Mouse (Mus musculus) embryonic stem cell, embryonic (primary cell): Measurements from ENCODE around the gene Olfr98.
"Not testable (repeated sequence)": the region's sequence is repeated elsewhere in the genome, so short reads cannot be mapped to it uniquely, and the experiment has no call there.

Experiments used
- CTCF ChIA-PET, 4 experiments: fragments of 300-600 bp in 2 of 4; fragments of 350-600 bp in 2 of 4; sonication (Branson Sonifier 250); formaldehyde crosslinking; loops; one replicate each; lab custom pipeline; 2022; ENCODE audit warnings: inconsistent platforms in 2 of 4; lab: Charles Lee
- POLR2A ChIA-PET, 4 experiments: fragments of 300-600 bp in 2 of 4; fragments of 350-600 bp in 2 of 4; sonication (Branson Sonifier 250); formaldehyde crosslinking; loops; one replicate each; lab custom pipeline; 2022; ENCODE audit warnings: antibody characterized with exemption in 4 of 4, inconsistent platforms in 1 of 4; lab: Charles Lee

Olfr98 gene

GRCm38 (mm10) chr17:37263626-37264025 is at the start of gene Olfr98:
Gene Olfr98, minus strand, starts transcription at chr17:37263749.
- CTCF ChIA-PET, result no interaction called here
- POLR2A ChIA-PET, result no interaction called here

DNA sequence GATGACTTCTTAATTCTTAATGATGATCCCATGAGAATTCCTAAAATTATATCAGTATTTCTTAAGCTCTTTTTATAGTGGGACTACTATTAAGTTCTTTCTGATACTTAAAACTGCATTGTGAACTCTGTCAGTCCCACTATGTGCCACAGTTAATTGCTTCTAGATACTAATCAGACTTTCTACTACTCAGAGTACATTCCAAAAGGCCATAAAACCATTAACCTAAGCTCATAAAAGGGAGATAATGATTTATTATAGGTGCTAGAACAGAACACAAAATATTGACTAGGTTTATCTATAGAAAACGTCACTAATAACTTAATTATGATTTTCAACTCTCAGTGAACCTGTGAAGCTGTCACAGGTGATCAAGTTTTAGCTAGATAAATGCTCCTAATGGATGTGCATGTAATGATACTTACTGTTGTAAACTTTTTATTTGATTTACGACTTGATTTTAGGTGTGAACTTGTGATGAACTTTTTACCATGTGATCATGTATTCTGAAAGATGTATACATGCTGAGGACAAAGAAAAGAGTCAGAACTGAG is 46.7 kb upstream of the Olfr98 start:
- POLR2A ChIA-PET, result no interaction called here
- CTCF ChIA-PET, result interaction anchor here (0.6 to 1.0 kb wide), 4 partner anchors 11 to 631 kb away, joined by 3 to 6 read pairs (median 4); no protein-coding TSS in a partner anchor

- POLR2A ChIA-PET, result interaction anchor here in 1 of 4 experiments (0.6 kb wide), 1 partner anchor 22 kb away, joined by 3 read pairs; no protein-coding TSS in a partner anchor
Observed at GRCm38 (mm10) chr17:37308483-37308882, 44.9 kb upstream of the Olfr98 start.

GRCm38 (mm10) chr17:37304213-37304612 is 40.7 kb upstream of the Olfr98 start, which contains the start of gene Olfr101:
Gene Olfr101, minus strand, starts transcription at chr17:37304313.
- CTCF ChIA-PET, result no interaction called here
- POLR2A ChIA-PET, result no interaction called here

More at GRCm38 (mm10) chr17:37308483-37308882, 44.9 kb upstream of the Olfr98 start:
- CTCF ChIA-PET, result no interaction called here

GRCm38 (mm10) chr17:37283360-37283759 is 19.8 kb upstream of the Olfr98 start, which contains the start of gene Olfr99:
Gene Olfr99, minus strand, starts transcription at chr17:37283460.
- CTCF ChIA-PET, result no interaction called here

GRCm38 (mm10) chr17:37280331-37280730 is 16.8 kb upstream of the Olfr98 start:
- CTCF ChIA-PET, result no interaction called here

More at GRCm38 (mm10) chr17:37283360-37283759, 19.8 kb upstream of the Olfr98 start, which contains the start of gene Olfr99:
- POLR2A ChIA-PET, result no interaction called here

GRCm38 (mm10) chr17:37276573-37276972 is 13.0 kb upstream of the Olfr98 start:
- ChIA-PET CTCF (no interaction called here), POLR2A (no interaction called here)

More at GRCm38 (mm10) chr17:37280331-37280730, 16.8 kb upstream of the Olfr98 start:
- POLR2A ChIA-PET, result no interaction called here

DNA sequence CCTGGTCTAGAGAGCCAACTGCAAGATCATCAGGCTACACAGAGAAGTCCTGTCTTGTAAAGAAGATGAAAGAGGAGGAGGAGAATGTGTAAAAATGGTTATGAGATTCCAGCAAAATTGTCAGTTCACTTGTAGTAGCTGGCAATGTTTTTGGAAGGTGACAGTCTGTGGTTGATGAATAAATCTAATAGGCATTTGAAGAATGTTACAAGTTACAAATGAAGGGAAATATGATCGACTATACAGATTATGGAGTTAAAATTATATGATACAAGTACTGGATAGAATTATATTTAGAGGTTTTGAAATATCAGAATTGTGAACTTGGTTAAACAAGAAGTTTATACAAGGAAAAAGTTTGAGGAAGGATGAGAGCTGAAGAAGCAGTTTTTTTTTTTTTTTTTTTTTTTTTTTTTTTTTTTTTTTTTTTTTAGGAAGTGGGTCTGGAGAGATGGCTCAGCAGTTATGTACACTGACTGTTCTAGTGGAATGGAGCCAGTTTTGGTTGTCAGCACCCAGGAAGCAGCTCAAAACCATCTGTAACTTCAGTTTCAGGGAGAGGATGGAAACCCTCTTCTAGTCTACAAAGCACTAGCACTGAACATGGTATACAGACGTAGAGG is 12.2 kb upstream of the Olfr98 start:
- POLR2A ChIA-PET, result no interaction called here

GRCm38 (mm10) chr17:37270702-37271092 is 7.1 kb upstream of the Olfr98 start:
- ChIA-PET POLR2A (no interaction called here), CTCF (interaction anchor here in 1 of 4 experiments (0.6 kb wide), 1 partner anchor 187 kb away, joined by 3 read pairs; no protein-coding TSS in a partner anchor)

More for the DNA sequence above, 12.2 kb upstream of the Olfr98 start:
- CTCF ChIA-PET, result no interaction called here

DNA sequence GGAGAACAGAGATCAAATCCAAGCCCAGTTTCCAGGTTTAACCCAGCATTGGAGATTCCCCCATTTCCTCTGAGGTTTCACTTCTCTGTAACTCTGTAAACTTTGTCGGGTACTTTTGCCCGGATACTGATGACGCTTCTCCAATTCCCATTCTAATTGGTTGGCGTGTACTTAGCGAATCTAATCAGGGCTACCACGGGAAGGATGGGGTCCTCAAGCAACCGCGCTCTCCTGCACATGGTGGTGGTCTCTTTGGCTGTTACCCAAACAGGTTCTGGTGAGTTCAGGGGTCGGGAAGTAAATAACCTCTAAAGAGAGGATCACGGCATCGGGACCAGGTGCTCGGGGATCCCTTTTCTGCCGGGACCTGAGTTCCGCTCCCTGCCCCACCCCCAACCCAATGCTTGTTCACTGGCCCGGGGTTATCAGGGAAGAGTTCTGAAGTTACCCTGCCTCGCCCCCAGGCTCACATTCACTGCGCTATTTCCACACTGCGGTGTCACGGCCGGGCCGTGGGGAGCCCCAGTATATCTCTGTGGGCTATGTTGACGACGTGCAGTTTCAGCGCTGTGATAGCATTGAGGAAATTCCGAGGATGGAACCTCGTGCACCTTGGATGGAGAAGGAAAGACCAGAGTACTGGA is 6.6 kb upstream of the Olfr98 start, which contains the start of gene H2-M3:
Gene H2-M3, plus strand, starts transcription at position 163 of the 644 bp plus-strand sequence.
- ChIA-PET POLR2A (no interaction called here), CTCF (interaction anchor here in 1 of 4 experiments (0.6 kb wide), 1 partner anchor 187 kb away, joined by 3 read pairs; no protein-coding TSS in a partner anchor)

- ChIA-PET POLR2A (no interaction called here), CTCF (no interaction called here)
Observed at GRCm38 (mm10) chr17:37250544-37250943, 13.0 kb downstream of the Olfr98 start.

DNA sequence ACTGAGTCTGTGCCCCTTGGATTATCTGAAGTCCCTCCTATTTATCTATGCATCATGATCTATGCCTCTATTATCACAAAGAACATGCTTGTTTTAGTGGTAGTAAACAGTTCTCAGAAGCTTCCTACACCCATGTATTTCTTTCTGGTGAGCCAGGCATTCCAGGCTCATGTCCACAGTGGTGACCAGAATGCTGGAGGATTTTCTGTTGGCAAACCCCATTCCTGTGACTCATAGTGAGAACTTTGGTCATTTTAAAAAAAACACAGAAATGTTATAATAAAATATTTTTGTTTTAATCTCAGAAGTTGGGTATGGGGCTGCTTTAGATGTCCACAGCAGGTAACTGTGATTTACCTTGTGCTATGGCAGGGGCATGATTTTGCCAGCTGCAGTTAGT is 14.1 kb downstream of the Olfr98 start:
- CTCF ChIA-PET, result no interaction called here

DNA sequence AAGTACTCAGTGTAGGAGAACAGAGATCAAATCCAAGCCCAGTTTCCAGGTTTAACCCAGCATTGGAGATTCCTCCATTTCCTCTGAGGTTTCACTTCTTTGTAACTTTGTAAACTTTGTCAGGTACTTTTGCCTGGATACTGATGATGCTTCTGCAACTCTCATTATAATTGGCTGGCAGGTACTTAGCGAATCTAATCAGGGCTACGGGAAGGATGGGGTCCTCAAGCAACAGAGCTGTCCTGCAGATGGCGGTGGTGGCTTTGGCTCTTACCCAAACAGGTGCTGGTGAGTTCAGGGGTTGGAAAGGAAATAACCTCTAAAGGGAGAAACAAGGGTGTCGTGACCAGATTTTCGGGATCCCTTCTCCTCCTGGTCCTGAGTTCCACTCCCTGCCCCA is 16.8 kb downstream of the Olfr98 start:
- ChIA-PET POLR2A (no interaction called here), CTCF (interaction anchor here in 2 of 4 experiments (0.6 to 1.1 kb wide), 2 partner anchors 163 to 333 kb away, joined by 3 to 6 read pairs; no protein-coding TSS in a partner anchor)

More for the DNA sequence above, 14.1 kb downstream of the Olfr98 start:
- POLR2A ChIA-PET, result no interaction called here

DNA sequence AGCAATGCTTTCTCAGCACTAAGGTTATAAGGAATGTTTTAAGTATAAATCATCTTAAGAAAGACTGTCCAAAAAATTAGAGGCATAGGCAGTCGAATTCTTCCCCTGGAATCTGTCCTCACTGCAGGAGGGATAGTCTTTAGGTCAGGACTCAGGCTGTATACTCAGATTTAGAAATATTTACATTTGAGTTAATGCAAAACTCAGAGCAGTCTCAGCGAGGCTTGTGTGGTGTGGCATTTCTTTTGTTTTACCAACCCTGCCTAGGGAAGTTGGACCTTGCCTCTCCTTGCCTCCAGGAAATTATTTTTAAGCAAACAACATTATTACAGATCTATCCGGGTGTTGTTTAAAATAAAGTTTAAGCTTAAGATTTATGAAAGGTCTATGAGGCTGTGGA is 21.4 kb downstream of the Olfr98 start:
- ChIA-PET POLR2A (interaction anchor here in 2 of 4 experiments (0.6 to 1.6 kb wide), 5 partner anchors 18 to 777 kb away, joined by 3 to 5 read pairs (median 3); no protein-coding TSS in a partner anchor), CTCF (interaction anchor here in 3 of 4 experiments (0.6 to 0.9 kb wide), 3 partner anchors 232 to 891 kb away, joined by 3 to 13 read pairs (median 3); no protein-coding TSS in a partner anchor)

- POLR2A ChIA-PET, CTCF ChIA-PET: not testable (repeated sequence)
Observed at GRCm38 (mm10) chr17:37237230-37237629, 26.3 kb downstream of the Olfr98 start, which contains the start of gene Olfr97. Gene Olfr97, minus strand, starts transcription at chr17:37237330.

GRCm38 (mm10) chr17:37221879-37222278 is 41.7 kb downstream of the Olfr98 start:
- POLR2A ChIA-PET, result no interaction called here

DNA sequence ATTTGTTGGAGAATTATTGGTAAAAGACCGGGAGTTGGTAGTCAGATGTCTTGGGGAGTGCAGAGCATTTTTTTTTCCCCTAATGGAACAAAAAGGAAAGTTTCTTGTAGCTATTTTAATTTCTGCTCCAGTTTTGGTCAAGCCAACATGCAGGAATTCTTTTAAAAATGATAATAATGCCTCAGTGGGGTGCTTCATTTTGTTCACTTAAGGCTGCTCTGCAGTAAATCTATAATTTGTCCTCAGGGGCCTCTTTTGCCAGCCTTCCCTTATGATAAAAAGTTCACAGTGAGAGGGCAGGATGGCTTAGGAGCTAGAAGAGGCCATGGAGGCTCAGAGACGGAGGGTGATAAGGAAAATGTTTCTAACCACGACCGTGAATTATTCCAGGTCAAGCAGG is 43.7 kb downstream of the Olfr98 start, which contains the start of gene Olfr96:
Gene Olfr96, plus strand, starts transcription at position 301 of the 400 bp plus-strand sequence.
- POLR2A ChIA-PET, result no interaction called here
- CTCF ChIA-PET, result interaction anchor here in 1 of 4 experiments (0.6 kb wide), 1 partner anchor 214 kb away, joined by 3 read pairs; no protein-coding TSS in a partner anchor

More at GRCm38 (mm10) chr17:37221879-37222278, 41.7 kb downstream of the Olfr98 start:
- CTCF ChIA-PET, result no interaction called here

GRCm38 (mm10) chr17:37218486-37218885 is 45.1 kb downstream of the Olfr98 start:
- ChIA-PET POLR2A (no interaction called here), CTCF (interaction anchor here in 1 of 4 experiments (1.1 kb wide), 1 partner anchor 13 kb away, joined by 3 read pairs; no protein-coding TSS in a partner anchor)

GRCm38 (mm10) chr17:37213018-37213417 is 50.5 kb downstream of the Olfr98 start, which contains the start of gene Olfr95:
Gene Olfr95, minus strand, starts transcription at chr17:37213118.
- POLR2A ChIA-PET, result no interaction called here
- CTCF ChIA-PET, result interaction anchor here in 2 of 4 experiments (0.5 to 1.2 kb wide), 2 partner anchors 9 to 10 kb away, joined by 3 read pairs; no protein-coding TSS in a partner anchor
